Mouse (Mus musculus) adrenal gland, adult 18-20 months (tissue): Measurements from ENCODE around the gene Tsc22d4. TPM values are rescaled to one million over a fixed set of nuclear protein-coding genes. Genes with fewer than 3 reads are reported as not detected.
"Not testable (repeated sequence)": the region's sequence is repeated elsewhere in the genome, so short reads cannot be mapped to it uniquely, and the experiment has no call there.

ENCODE experiments used
- DNase-seq, 2 experiments: peaks; one replicate each; pipeline ENCODE4 v3.0.0; 2021 to 2022; ENCODE audit warnings: low spot score in 2 of 2
- total RNA-seq, 2 experiments: library from RNA; stranded (reverse); gene quantifications; 1 replicate in 1 of 2; 2 replicates in 1 of 2; pipeline ENCODE4 v1.2.3; 2021

Gene Tsc22d4
- total RNA-seq, 2 experiments from 2014 or later: 72.5 to 80.5 TPM

- peak; percentile 79 to 82 for DNase-seq
Measured at GRCm38 (mm10) chr5:137741023-137741931, 4.3 kb upstream of the Tsc22d4 start, which contains the start of gene Nyap1. TSS of gene Nyap1 (minus strand) at chr5:137741607.

GRCm38 (mm10) chr5:137742048-137742447 is 3.5 kb upstream of the Tsc22d4 start:
- no peak for DNase-seq

- no peak for DNase-seq
Measured at GRCm38 (mm10) chr5:137742836-137743235, 2.7 kb upstream of the Tsc22d4 start.

- no peak for DNase-seq
Measured at GRCm38 (mm10) chr5:137744197-137744596, 1.3 kb upstream of the Tsc22d4 start.

- peak; percentile 58 to 68 for DNase-seq
Measured at GRCm38 (mm10) chr5:137746282-137746850, 836 bp downstream of the Tsc22d4 start.

- peak in 1 of 2 experiments; percentile 31 for DNase-seq
Measured at GRCm38 (mm10) chr5:137746851-137747325, 1.4 kb downstream of the Tsc22d4 start.

GRCm38 (mm10) chr5:137747326-137747961 is 1.9 kb downstream of the Tsc22d4 start:
- peak; percentile 45 to 50 for DNase-seq

- no peak for DNase-seq
Measured at GRCm38 (mm10) chr5:137748130-137748770, 2.7 kb downstream of the Tsc22d4 start.

- DNase-seq: no peak
Measured at GRCm38 (mm10) chr5:137749196-137749836, 3.8 kb downstream of the Tsc22d4 start.

- not testable (repeated sequence) for DNase-seq
Measured at GRCm38 (mm10) chr5:137750212-137750611, 4.7 kb downstream of the Tsc22d4 start.

GRCm38 (mm10) chr5:137751221-137751887 is 5.8 kb downstream of the Tsc22d4 start:
- DNase-seq: no peak

GRCm38 (mm10) chr5:137751988-137752387 is 6.5 kb downstream of the Tsc22d4 start:
- DNase-seq: no peak

- no peak for DNase-seq
Measured at GRCm38 (mm10) chr5:137753111-137753832, 7.7 kb downstream of the Tsc22d4 start.

GRCm38 (mm10) chr5:137755425-137755824 is 9.9 kb downstream of the Tsc22d4 start:
- DNase-seq: no peak

- no peak for DNase-seq
Measured at GRCm38 (mm10) chr5:137756106-137756505, 10.6 kb downstream of the Tsc22d4 start.

- DNase-seq: peak; percentile 83 to 85
Measured at GRCm38 (mm10) chr5:137756882-137757661, 11.5 kb downstream of the Tsc22d4 start.

- no peak for DNase-seq
Measured at GRCm38 (mm10) chr5:137757887-137758286, 12.4 kb downstream of the Tsc22d4 start.

GRCm38 (mm10) chr5:137758921-137759534 is 13.5 kb downstream of the Tsc22d4 start:
- DNase-seq: no peak
